9 mouse cellular contexts compared by ENCODE assay signal in genomic region chr7:143390277-143390948, GRCm38 (mm10).
DNase-seq lines count a peak whose midpoint lies in the region; ATAC-seq lines count a peak whose summit lies in the region.
"Had no signal": no experiment of that assay in that cellular context is flagged by ENCODE, and none has a peak within 500 bp of the region (broad histone marks: within the 10 kb centered on the region; RNA-seq: fewer than 3 reads in every experiment).

No protein-coding gene starts in this region.

- H3K27me3 ChIP-seq in forebrain, embryonic 14.5 days (replicated peaks; ENCODE audit: control insufficient read depth, insufficient read depth, low read length), result peaks cover 23% of the 10 kb centered on the region
- peaks cover 37% of the 10 kb centered on the region for H3K27me3 ChIP-seq in forebrain, embryonic 11.5 days (ENCODE audit: control insufficient read depth, insufficient read depth, low read length)
- H3K27me3 ChIP-seq in neural tube, embryonic 13.5 days, result no peaks in the 10 kb centered on the region
- H3K27me3 ChIP-seq in limb, embryonic 12.5 days, result no peaks in the 10 kb centered on the region

- no peak overlapping the region for H3K4me2 ChIP-seq in forebrain, embryonic 14.5 days (ENCODE audit: low read length)
- no peak overlapping the region for H3K4me2 ChIP-seq in forebrain, embryonic 11.5 days (ENCODE audit: low read depth, low read length, severe bottlenecking)
- H3K4me2 ChIP-seq in neural tube, embryonic 13.5 days, result no peak overlapping the region
- H3K4me2 ChIP-seq in limb, embryonic 12.5 days, result no peak overlapping the region

- H3K9me3 ChIP-seq in forebrain, embryonic 14.5 days (replicated peaks; ENCODE audit: control insufficient read depth, low read length), result no peaks in the 10 kb centered on the region
- peaks cover 2% of the 10 kb centered on the region; the same call in 1 of the 2 replicates for H3K9me3 ChIP-seq in forebrain, embryonic 11.5 days (ENCODE audit: control insufficient read depth, low read length)
- no peaks in the 10 kb centered on the region for H3K9me3 ChIP-seq in neural tube, embryonic 13.5 days
- no peaks in the 10 kb centered on the region for H3K9me3 ChIP-seq in limb, embryonic 12.5 days

- WGBS in forebrain, embryonic 14.5 days, result 73% methylated on average over 12 of the region's 12 CpGs
- WGBS in forebrain, embryonic 11.5 days, result 86% methylated on average over 12 of the region's 12 CpGs
- 71% methylated on average over 12 of the region's 12 CpGs for WGBS in neural tube, embryonic 13.5 days
- WGBS in limb, embryonic 12.5 days, result 78% methylated on average over 12 of the region's 12 CpGs

- H3K27ac ChIP-seq in forebrain, embryonic 14.5 days (ENCODE audit: low read depth, low read length), result no peak overlapping the region
- H3K27ac ChIP-seq in forebrain, embryonic 11.5 days (ENCODE audit: low read depth, low read length), result no peak overlapping the region
- 0 out of 2 replicates have a peak overlapping the region, but pooled peaks have one; percentile 28 for H3K27ac ChIP-seq in neural tube, embryonic 13.5 days (replicated peaks)
- H3K27ac ChIP-seq in limb, embryonic 12.5 days, result peak overlapping the region; percentile 87

- DNase-seq in forebrain, embryonic 14.5 days (ENCODE audit: low spot score), result peak; percentile 14
- DNase-seq in forebrain, embryonic 11.5 days (ENCODE audit: low spot score), result no peak
- no peak for DNase-seq in neural tube, embryonic 10.5 days (ENCODE audit: extremely low spot score, low spot score)
- DNase-seq in left cerebral cortex, adult 8-10 months (ENCODE audit: low spot score in 2 of 2), result no peak
- no peak for DNase-seq in c-Kit-positive CD71-positive TER-119-positive erythroid progenitor cells, embryonic 14.5 days (ENCODE audit: low spot score)
- DNase-seq in left cerebral cortex, adult 9 months (ENCODE audit: low spot score in 2 of 2), result no peak
- DNase-seq: gastrocnemius, postnatal 25 days had no signal

- H3K36me3 ChIP-seq in forebrain, embryonic 14.5 days (ENCODE audit: control insufficient read depth, insufficient read depth, low read length), result no peaks in the 10 kb centered on the region
- H3K36me3 ChIP-seq in forebrain, embryonic 11.5 days (ENCODE audit: control insufficient read depth, insufficient read depth, low read length), result no peaks in the 10 kb centered on the region
- no peaks in the 10 kb centered on the region for H3K36me3 ChIP-seq in neural tube, embryonic 13.5 days
- no peaks in the 10 kb centered on the region for H3K36me3 ChIP-seq in limb, embryonic 12.5 days

- H3K4me3 ChIP-seq in forebrain, embryonic 14.5 days (ENCODE audit: low read depth, low read length), result no peak overlapping the region
- H3K4me3 ChIP-seq in forebrain, embryonic 11.5 days (ENCODE audit: low read depth, low read length), result no peak overlapping the region
- H3K4me3 ChIP-seq in neural tube, embryonic 13.5 days, result no peak overlapping the region
- H3K4me3 ChIP-seq in limb, embryonic 12.5 days (replicated peaks), result no peak overlapping the region

- H3K9ac ChIP-seq in forebrain, embryonic 14.5 days (ENCODE audit: low read length), result no peak overlapping the region
- no peak overlapping the region for H3K9ac ChIP-seq in forebrain, embryonic 11.5 days (ENCODE audit: low read length)
- no peak overlapping the region for H3K9ac ChIP-seq in neural tube, embryonic 13.5 days
- no peak overlapping the region for H3K9ac ChIP-seq in limb, embryonic 12.5 days (replicated peaks)

- 0 out of 2 replicates have a peak, but pooled peaks have one; percentile 10 for ATAC-seq in forebrain, embryonic 14.5 days
- no peak for ATAC-seq in forebrain, embryonic 11.5 days (replicated peaks; ENCODE audit: low FRiP score)
- no peak for ATAC-seq in neural tube, embryonic 13.5 days (ENCODE audit: low read depth)
- no peak for ATAC-seq in limb, embryonic 12.5 days (ENCODE audit: insufficient number of reproducible peaks, insufficient read depth, low FRiP score, low TSS enrichment, low read depth)

- H3K4me1 ChIP-seq in forebrain, embryonic 14.5 days (ENCODE audit: control insufficient read depth, insufficient read depth, low read length), result peaks cover 26% of the 10 kb centered on the region
- H3K4me1 ChIP-seq in forebrain, embryonic 11.5 days (replicated peaks; ENCODE audit: control insufficient read depth, insufficient read depth, low read length), result peaks cover 10% of the 10 kb centered on the region
- peaks cover 31% of the 10 kb centered on the region for H3K4me1 ChIP-seq in neural tube, embryonic 13.5 days (replicated peaks)
- H3K4me1 ChIP-seq in limb, embryonic 12.5 days (replicated peaks), result peaks cover 31% of the 10 kb centered on the region

Comparison
In these comparisons a context has a peak if more than half of its experiments do, and no peak if none do; other contexts are left out.
1. H3K27ac ChIP-seq: peak in neural tube, embryonic 13.5 days (single experiment) and limb, embryonic 12.5 days (single experiment); none in forebrain, embryonic 14.5 days (single experiment) and forebrain, embryonic 11.5 days (single experiment).